Mouse (Mus musculus) spleen, postnatal 14 days (tissue): ENCODE data around the gene Mcm3.
"Not testable (repeated sequence)": the region's sequence is repeated elsewhere in the genome, so short reads cannot be mapped to it uniquely, and the experiment has no call there.

Experiments
- DNase-seq, 2 experiments: peaks; one replicate each; pipeline ENCODE4 v3.0.0; 2021 to 2022; ENCODE audit warnings: low spot score in 2 of 2

Mcm3 gene

DNA sequence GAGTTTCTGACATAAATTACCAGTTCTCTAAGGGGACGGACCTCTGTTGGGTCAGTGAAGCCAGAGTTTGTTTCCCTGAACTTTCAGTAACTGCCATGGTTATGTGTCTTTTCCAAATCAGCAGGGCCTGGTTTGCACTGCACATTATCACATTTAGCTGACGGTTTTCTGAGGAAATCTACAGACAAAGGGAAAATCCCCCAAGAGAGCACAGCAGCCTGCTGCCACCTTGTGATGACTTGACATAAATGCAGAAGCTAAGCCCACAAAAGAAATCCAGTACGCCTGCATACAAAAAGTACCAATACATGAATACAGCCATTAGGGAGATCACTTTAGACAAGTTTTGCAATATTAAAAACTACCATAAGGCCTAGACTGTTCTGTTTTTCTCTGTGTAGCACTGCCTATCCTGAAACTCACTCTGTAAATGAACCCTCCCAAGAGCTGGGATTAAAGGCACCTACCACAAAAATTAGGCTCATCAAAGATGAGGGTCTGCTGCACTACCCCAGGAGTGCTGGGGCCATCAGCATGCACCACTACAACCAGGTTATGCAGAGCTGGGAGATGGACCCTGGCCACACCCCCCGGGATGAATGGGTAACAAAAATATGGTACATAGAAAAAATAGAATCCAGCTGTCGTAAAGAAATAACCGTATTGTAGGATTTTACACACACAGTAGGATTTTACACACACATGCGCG, 18.3 kb downstream of the Mcm3 start:
- DNase-seq, result no peak

DNA sequence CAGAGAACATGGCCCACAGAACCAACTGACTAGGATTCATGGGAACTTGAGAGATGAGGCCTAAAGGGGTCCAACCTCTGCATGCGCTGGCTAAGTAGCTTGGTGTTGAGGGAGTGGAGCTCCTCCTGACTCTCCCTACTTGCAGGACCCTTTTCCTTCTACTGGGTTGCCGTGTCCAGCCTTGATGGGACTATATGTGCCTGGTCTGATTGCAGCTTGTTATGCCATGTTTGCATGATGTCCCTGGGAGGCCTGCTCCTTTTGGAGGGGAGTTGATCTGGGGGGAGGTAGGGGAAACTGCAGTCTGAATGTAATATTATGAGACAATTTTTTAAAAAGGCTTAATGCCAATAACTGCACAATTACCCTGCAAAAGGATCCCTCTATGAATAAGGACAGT, 18.8 kb downstream of the Mcm3 start:
- no peak for DNase-seq

DNA sequence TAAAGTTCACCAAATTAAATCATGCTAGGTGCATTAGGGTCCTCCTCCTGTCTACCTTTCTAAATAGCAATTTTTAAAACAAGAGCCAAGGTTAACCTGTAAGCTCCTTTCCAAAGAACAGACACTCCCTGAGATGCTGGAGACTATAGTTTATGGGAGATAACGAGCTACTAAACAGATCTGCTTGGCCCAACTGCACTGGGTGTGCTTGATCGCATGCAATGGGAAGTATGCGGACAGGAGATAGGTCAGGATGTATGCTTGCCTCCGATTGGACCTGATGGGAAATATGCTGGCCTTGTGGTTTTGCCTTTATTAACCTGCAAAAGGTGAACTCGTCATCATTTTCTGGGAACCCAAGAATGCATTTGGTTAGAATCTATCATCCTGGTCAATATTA, 24.9 kb downstream of the Mcm3 start:
- DNase-seq, result no peak

DNA sequence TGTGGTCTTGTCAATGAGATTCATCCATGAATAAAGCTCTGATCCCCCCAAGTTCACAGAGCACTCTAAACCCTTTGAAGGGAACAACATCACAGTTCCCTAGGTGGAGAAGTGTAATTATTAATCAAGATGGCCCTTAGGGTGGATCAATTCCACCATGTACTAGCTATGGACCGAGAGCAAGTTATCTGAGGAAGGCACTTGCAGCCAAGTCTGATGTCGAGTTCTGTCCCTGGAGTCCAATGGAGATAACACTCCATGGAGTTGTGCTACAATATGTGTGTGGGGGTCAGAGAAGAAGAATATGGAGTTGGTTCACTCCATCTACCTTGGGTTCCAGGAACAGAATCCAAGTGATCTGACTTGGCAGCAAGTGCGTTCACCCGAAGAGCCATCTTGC, 25.4 kb downstream of the Mcm3 start:
- no peak for DNase-seq

DNA sequence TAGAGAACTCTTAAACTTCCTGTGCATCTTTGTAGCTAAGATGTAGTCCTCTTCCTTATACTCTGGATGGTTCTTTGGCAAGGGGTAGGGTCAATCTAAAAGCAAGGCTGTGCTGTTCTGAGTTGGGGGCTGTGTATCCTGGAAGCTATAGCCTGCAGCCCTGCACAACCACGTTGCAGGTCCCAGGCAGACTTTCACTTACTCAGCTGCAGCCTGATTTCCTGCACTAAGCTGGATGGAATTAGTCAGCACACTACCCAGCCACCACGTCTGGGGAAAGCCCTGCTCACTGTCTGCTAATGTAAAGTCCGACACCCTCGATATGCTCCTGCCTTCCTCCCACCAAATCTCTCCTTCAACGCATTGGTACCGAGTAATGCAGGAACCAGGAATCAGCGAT, 28.7 kb downstream of the Mcm3 start:
- DNase-seq, result no peak

DNA sequence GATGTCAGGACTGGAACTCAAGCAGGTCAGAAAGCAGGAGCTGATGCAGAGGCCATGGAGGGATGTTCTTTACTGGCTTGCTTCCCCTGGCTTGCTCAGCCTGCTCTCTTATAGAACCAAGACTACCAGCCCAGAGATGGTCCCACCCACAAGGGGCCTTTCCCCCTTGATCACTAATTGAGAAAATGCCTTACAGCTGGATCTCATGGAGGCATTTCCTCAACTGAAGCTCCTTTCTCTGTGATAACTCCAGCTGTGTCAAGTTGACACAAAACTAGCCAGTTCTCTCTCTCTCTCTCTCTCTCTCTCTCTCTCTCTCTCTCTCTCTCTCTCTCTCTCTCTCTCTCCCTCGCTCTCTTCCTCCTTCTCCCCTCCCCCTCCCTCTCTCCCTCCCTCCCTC, 29.6 kb downstream of the Mcm3 start, which contains the start of gene Il17f:
Gene Il17f, minus strand, starts transcription at position 101 of the 400 bp plus-strand sequence.
- DNase-seq, result not testable (repeated sequence)

DNA sequence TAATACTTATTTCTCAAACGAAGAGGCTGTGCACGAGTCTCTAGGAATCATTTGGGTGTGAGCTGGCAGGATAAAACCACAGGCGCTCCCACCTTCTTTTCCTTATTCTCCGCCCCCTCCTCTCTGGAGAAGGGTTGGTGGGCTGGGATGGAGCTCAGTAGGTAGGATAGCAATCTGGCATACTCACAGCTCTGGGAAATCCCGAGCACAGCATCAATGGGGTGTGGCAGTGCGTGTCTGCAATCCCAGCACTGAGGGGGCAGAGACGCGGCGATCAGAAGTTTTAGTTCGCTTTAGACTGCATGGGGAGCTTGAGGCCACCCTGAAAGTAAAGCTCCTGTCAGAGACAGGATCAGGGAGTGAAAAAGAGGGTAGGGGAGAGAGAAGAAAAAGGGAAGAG, 31.7 kb downstream of the Mcm3 start:
- no peak for DNase-seq

DNA sequence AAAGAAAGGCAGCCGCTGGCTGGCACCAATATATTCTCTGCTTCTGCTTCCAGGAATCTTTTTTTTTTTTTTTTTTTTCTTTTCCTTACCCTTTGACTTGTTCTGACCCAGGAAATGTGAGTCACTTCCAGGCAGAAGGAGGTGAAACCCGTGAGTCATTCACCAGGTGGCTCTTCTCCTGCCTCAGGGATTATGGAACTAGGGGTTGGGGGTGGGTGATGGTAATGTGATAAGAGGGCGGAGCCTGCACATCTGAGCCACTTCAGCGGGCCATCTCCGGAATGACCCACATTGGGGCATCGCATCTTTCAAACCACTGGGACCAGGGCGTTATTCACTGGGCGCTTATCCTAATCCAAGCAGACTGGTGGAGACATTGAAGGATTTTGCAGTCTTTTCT, 33.1 kb downstream of the Mcm3 start:
- DNase-seq, result no peak

DNA sequence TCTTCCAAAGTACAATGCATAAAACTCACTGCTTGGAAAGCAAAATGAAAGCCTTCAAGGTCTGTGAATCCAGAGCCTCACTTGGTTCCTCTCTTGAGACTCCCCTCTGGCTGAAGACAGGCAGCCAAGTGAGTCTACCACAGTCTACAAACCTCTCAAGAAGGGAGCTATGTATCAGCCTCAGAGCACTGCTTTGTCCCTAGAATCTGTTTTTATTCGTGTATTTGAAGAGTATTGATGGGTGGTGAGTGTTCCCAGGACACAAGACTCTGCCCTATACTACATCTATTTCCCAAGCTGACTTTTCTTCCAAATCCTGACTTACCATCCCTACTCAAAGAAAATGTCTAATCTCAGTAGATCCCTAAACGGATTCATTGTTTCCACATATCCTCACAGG, 41.7 kb downstream of the Mcm3 start:
- no peak for DNase-seq

DNA sequence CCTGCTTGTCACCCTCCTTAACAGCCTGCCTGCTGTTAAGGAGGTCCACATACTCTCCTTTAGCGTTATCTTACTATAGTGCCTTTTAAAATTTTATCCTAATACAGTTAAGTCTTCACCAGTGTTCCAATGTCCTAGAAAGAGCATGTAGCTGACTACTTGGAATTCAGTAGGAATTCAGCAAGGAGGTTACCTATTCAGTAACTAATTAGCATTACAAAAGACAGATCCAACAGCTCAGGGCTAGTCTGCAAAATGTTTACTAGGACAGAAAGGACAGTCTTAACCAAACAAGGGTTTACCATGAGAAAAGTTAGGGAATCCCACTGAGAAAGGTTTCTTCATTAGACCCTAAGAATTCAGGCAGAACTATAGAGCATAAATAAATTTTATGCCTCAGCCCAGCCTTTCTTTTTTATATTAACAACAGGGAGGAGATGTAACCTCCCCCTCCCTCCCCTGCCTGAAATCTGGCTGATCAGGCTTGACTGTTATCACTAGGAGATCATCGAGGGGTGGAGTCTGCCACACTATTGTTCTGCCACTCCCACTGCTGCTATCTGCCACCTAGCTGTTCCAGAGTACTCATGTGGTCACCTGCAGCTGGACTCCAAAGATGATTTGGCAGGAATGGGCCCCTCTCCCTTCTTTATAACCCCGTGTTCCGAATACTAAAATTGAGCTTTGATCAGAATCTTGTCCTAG, 45.9 kb downstream of the Mcm3 start:
- not testable (repeated sequence) for DNase-seq

DNA sequence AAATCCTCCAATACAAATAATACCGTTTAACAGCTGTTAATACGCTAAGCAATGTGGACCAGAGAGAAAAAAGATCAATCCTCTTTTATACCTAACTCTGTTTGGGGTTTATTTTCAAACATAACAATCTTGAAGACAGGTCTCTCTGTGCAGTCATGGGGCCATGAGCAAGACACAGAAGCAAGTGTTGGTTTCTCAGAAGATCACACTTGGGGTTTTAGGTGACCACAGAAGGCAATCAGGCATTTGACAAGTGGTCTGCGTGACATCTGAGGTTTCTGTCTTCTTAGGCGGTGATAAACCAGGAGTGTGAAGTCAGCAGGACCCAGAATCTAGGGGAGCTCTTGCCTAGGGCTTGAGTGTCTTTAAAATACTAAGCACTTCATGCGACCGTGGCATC, 53.6 kb downstream of the Mcm3 start:
- no peak for DNase-seq

DNA sequence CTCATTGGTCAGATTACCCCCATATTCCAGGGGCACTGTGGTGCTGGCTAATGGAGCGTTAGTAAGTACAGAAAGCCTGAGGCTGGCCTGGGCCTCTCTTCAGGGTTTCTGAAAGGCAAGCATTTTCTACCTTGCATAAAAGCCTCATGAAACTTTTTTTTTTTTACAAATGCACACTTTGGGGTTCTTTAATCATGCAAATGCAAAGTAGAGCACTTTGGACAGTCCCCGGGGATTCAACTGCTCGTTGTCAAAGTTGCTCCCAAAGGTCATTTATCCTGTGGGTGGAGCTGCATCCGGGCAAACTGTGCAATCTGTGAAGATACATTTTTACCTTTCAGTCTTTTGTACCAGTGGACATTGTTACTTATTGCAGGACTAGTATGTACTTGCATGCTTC, 58.7 kb downstream of the Mcm3 start:
- DNase-seq, result no peak

DNA sequence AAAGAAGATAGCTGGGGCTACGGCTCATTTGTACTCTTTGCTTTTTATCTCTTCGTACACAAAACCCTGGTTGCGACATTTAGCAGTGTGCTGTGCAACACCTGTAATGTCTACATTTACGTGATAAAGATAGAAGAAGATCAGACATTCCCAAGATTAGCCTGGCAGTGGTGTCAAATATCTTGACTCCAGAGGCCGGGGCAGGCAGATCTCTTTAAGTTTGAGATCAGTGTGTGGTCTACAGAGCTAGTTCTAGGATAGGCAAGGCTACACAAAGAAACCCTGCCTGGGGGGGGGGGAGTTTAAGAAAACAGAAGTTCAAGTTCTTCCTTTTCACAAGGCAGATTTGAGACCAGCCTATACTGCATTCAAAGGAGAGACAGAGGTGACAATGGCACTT, 59.8 kb downstream of the Mcm3 start:
- DNase-seq, result no peak

DNA sequence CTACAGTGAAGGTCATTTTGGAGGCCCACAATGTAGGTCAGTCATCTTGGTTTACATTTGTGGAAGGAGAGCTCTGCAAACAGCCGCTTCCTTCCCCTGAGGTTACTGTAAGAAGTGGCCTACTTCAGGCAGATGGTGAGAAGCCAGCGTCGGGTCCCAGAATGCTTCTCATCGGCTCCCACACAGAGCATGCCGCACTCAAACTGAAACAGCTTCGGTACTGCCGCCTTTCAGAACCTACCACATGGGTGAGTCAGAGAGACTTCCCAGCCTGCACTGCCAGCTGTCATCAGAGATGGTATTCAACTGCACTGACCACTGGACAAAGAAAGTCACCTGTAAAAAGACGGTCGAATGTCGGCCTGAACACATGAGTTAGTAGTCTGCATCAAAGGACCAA, 60.3 kb downstream of the Mcm3 start:
- DNase-seq, result no peak

DNA sequence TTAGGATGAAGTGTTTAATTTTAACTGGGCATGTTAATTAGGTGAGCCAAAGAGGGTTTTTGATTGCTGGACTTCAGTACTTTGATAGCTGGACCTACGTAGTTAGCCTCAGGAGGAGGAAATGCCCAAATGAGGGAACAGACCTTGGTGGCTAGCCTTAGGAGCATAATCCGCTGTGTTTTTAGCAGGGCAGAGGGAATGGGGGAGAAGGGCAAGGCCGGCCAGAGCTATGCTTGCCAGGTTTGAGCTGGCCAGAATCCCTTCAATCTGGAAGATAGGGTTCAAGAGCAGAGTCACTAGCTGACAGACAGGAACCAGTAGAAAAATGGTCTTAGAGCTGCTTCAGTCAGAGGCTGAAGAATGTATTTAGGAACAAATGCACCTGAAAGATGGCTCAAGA, 62.5 kb downstream of the Mcm3 start:
- DNase-seq, result no peak

DNA sequence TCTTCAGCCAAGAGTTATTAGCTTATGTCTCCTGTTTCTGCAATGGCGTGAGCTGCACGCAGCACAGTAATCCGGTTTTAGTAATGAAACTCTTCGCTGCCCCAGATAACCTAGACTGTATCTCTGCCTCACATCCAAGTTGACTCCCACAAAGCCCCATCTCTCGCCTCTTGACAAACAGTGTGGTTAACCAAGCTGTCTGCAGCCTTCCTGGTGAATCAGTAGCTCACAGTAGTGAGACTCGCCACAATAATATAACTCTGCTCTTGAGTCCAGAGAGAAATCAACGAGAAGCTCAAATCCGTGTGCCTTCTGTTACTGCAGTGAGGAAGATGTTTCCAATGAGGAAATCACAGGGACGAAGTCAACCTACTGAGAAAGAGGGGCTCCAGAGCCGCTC, 65.7 kb downstream of the Mcm3 start:
- no peak for DNase-seq
